Mouse (Mus musculus): ENCODE measurements around the gene Lrmda.

- TF ChIP-seq CTCF (IDR thresholded peaks at IDR 0.05; ENCODE audit: low read depth) (no peak), EP300 (IDR thresholded peaks at IDR 0.05; ENCODE audit: low read depth) (no peak)
Observed at GRCm38 (mm10) chr14:22089866-22090470, 70.5 kb downstream of the Lrmda start.

All from heart, postnatal 0 days (tissue).